Mouse (Mus musculus): Measurements from ENCODE around the gene Rhox7a.
"Not testable (repeated sequence)": the region's sequence is repeated elsewhere in the genome, so short reads cannot be mapped to it uniquely, and the experiment has no call there.

Rhox7a gene

DNA sequence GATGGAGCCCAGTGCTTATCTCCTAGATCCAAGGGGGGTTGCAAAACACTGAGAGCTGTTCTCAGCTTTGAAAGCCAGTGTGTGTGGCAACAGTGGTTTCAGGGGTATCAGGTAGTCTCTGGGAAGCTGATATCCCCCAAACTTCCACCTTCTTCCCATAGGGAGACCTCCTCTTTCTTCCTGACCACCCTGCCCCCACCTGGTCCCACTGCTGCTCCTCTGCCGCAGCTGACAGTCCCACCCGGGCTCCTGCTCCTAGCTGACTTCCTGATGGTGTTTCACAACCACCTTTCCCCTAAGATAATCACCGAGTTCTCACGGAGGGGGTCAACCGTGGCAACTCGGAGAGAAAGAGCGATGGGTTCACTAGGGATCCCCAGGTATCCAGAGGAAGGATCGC lies at the start of gene Rhox7a:
Rhox7a (plus strand) TSS at position 301 of the 400 bp plus-strand sequence.
- not testable (repeated sequence) for DNase-seq (ENCODE audit: extremely low read depth, low read depth)

DNA sequence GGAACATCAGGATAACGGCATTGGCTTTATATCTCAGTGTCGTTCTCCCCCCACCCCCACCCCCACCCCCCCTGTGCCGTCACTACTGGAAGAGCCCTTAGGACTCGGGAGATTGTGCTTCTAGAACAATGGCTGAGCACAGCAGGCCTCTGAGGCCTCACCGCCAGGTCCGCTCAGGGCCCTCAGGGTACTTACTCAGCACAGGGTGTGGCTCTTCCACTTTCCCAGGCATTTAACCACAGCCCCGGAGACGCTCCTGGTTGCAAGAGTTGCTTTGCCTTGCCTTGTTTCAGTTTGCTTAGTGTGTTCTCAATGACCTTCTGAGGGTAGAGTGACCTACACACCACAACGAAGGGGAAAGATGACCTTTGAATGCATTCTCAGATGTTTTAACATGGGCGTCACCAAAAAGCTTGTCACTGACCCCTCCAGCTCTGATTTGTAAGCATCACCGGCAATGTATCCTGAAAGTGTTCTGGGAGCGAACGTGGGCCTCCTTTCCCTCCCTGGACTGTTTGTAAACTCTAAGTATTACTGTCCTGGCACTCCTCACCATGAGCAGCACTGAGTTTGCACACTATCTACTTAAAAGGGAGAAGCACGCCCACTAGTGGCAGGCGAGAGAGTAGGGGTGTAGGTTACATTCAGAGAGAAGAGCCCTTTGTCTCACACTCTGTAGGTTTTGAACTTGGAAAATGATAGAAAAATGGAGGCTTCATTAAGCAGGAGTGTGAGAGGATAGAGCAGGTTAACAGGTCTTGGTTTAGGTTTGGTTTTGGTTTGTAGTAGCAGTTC lies 24.0 kb upstream of the Rhox7a start:
- no peak for DNase-seq (ENCODE audit: extremely low read depth, low read depth)

DNA sequence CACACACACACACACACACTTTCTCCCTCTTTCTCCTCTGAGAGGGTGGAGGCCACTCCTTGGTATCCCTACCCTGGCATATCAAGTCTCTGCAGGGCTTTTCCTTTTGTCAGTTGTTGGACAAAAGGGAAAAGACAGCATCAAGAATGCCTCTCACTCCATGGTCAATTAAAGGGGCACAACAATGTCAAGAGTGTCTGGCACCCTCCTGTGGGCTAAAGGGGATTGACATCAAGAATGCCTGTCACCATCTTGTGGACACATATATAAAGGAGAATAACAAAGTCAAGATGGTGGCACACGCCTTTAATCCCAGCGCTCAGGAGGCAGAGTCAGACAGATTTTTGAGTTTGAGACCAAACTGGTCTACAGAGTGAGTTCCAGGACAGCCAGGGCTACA lies 22.1 kb upstream of the Rhox7a start:
- DNase-seq (ENCODE audit: extremely low read depth, low read depth): no peak

DNA sequence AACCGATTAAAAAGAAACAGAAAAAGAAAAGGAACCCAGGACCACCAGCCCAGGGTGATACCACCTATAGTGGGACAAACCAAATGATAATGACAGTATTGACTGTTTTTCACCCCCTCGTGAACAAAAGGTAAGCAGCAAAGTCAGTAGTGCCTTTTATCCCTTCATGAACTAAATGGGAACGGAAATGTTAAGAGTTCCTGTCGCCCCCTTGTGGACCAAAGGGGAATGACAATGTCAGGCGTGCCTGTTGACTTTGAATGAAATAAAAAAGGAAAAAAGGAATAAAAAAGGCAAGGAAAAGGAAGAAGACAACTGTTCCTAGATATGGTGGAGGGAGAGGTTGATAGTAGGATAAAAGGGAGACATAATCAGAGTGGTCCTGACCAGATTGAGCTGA lies 20.3 kb upstream of the Rhox7a start:
- DNase-seq (ENCODE audit: extremely low read depth, low read depth): no peak

DNA sequence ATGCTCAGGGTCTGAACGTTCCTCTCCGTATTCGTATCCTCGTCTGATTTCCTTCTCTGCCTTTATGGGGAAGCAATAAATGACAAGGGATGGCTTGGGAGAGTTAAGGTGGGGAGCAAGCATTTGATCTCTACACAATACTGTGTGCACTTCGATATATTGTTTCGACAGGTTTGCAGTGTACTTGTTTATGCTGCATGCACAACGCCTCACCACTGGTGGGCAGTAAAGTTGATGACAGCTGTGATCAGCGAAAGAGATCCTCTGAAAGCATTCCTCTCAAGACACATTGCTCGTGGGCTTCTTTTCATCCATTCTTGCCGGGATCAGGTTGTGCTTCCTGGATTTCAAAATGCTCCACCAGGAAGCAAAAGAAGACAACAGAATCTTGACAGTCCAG lies 15.8 kb upstream of the Rhox7a start:
- no peak for DNase-seq (ENCODE audit: extremely low read depth, low read depth)

DNA sequence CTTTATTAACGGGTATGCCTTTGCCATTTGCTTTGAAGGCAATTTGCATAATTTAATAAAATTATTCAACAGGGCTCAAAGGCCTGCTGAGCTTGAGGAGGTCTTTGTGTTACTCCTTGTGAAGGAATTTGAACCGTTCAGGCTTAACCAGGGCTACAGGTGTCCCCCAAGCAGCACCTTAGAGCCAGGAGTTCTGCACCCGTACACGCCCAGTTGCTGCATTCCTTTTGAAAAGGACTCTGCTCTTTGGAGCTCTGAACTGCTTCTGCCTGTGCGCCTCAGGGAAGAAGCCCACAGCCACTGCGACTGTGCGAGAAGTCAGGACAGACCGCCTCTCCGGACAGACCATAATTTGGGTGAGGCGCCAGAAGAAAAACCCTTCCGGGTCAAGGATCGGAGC lies 4.9 kb upstream of the Rhox7a start, which contains the start of gene Rhox6:
Rhox6 (plus strand) TSS at position 301 of the 400 bp plus-strand sequence.
- DNase-seq (ENCODE audit: extremely low read depth, low read depth): not testable (repeated sequence)

DNA sequence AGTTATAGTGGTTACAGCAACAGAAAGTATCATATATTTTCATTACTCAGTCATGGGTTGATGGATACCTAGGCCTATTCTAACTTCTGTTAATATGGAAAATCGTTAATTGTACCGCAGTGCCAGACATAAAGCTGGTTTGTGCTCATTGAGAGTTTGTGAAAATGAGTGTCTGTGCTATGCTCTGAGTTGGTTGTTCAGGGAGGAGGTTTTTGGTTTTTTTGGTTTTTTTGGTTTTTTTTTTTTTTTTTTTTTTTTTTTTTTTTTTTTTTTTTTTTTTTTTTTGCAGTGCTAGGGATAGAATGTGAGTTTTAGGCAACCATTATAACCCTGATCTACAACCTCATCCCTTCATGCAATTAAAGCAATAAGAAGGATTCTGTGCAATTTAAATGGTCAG lies 40.2 kb downstream of the Rhox7a start:
- DNase-seq (ENCODE audit: extremely low read depth, low read depth): no peak

DNA sequence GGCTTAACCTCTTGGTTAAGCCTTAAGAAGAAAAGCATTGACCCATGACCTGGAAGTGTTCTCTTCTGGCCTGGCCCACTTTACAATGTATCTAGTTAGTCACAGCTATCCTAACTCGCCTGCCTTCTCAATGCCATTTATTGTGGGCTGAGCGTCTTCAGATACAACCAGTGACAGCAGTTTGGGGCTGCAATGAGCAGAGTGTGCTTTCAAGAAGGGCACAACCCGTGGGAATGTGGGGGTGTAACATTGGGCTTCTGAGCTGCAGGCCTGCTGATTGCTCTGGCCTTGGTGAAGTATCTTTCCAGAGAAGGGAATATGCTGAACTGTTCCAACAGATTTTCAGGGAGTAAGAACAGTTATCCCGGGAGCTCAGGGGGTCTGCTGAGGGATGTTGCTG lies 47.4 kb downstream of the Rhox7a start, which contains the start of gene Rhox8:
Rhox8 (minus strand) TSS at position 101 of the 400 bp plus-strand sequence.
- no peak for DNase-seq (ENCODE audit: extremely low read depth, low read depth)
